Mouse (Mus musculus) 3134 (cell line): ENCODE results near the gene Dcpp2.
"Not testable (repeated sequence)": the region's sequence is repeated elsewhere in the genome, so short reads cannot be mapped to it uniquely, and the experiment has no call there.

ENCODE experiments used
- DNase-seq: peaks from one replicate; pipeline ENCODE4 v3.0.0-alpha.2; 2011; ENCODE audit warnings: low spot score; ENCODE audit not compliant: insufficient read length; ENCODE audit errors: extremely low read depth

Gene Dcpp2

GRCm38 (mm10) chr17:23880576-23880975, at the start of gene Dcpp2, which contains the start of gene Dcpp1:
Gene Dcpp2 (plus strand): TSS chr17:23880880.
Gene Dcpp1 (plus strand): TSS chr17:23880876.
- not testable (repeated sequence) for DNase-seq

- no peak for DNase-seq
Observed at GRCm38 (mm10) chr17:23831201-23831600, 49.5 kb upstream of the Dcpp2 start.

GRCm38 (mm10) chr17:23836006-23836575, 44.6 kb upstream of the Dcpp2 start, which contains the start of gene Prss33:
Gene Prss33 (minus strand): TSS chr17:23836056.
- no peak for DNase-seq

GRCm38 (mm10) chr17:23841145-23841544, 39.5 kb upstream of the Dcpp2 start:
- DNase-seq: no peak

GRCm38 (mm10) chr17:23843141-23843811, 37.4 kb upstream of the Dcpp2 start:
- DNase-seq: no peak

- DNase-seq: no peak
Observed at GRCm38 (mm10) chr17:23843812-23844273, 36.8 kb upstream of the Dcpp2 start, which contains the start of the genes Prss32 and Prss41. Gene Prss32 (plus strand): TSS chr17:23843855. Gene Prss41 (minus strand): TSS chr17:23844172.

DNA sequence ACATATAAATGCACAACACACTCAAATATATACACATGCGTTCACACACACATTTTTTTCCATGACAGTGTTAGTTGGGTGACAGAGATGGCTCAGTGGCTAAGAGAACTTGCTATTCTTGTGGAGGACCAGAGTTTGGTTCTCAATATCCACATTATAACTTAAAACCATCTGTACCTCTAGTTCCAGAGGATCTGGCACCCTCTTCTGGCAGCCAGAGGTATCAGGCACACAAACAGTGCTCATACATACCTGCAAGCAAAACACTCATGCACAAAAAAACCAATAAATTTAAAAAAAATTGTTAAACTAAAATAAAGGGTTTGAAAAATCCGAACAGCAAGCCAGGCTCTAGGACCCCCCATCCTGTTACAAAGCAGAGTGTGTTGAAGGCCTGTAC, 30.7 kb upstream of the Dcpp2 start:
- no peak for DNase-seq

DNA sequence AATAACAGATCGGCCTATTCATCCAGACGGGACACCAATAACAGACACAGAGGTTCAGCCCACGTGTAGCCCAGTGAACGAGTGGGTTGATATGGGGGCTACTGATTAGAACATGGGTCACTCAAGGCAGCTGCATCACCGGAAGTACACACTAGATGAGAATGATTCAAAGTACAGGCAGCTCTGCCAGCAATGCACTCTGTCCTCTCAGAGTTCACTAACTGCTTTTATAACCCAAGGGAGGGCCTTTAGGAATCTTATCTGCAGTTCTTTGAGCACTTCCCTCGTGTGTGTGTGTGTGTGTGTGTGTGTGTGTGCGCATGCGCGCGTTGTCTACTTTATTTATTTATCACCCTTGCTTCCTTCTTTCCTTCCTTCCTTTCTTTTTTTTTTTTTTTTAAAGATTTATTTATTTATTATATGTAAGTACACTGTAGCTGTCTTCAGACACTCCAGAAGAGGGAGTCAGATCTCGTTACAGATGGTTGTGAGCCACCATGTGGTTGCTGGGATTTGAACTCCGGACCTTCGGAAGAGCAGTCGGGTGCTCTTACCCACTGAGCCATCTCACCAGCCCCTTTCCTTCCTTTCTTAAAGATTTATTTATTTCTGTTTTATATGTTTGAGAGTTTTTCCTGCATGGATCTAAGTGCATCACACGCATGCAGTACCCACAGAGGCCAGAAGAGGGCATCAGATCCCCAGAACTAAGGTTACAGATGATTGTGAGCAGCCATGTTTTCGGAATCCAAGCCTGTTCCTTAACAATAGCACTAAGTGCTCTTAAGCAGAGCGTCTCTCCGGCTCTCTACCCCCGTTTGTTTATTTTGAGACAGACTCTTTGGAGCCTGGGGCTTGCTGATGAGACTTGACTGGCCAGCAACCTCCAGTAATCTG, 29.6 kb upstream of the Dcpp2 start:
- DNase-seq: peak; percentile 55

- peak; percentile 50 for DNase-seq
Observed at GRCm38 (mm10) chr17:23853292-23853691, 27.4 kb upstream of the Dcpp2 start.

GRCm38 (mm10) chr17:23854229-23854765, 26.4 kb upstream of the Dcpp2 start:
- DNase-seq: peak; percentile 58

- DNase-seq: peak; percentile 59
Observed at GRCm38 (mm10) chr17:23857193-23857592, 23.5 kb upstream of the Dcpp2 start.

DNA sequence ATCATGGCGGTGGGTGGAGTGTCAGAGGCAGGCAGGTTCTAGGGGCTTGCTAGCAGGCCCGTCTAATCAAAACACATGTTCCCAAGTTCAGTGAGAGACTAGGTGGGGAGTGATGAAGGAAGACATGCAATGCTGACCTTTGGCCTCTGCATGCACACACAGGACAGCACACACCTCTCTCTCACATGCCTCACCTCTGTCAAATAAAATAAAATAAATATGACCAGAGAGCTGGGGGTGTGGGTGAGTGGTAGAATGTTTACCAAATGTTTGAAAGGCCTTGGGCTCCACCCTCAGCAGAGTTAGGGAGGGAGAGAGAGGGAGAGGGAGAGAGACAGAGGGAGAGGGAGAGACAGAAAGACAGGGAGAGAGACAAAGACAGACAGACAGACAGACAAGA, 22.8 kb upstream of the Dcpp2 start:
- no peak for DNase-seq

DNA sequence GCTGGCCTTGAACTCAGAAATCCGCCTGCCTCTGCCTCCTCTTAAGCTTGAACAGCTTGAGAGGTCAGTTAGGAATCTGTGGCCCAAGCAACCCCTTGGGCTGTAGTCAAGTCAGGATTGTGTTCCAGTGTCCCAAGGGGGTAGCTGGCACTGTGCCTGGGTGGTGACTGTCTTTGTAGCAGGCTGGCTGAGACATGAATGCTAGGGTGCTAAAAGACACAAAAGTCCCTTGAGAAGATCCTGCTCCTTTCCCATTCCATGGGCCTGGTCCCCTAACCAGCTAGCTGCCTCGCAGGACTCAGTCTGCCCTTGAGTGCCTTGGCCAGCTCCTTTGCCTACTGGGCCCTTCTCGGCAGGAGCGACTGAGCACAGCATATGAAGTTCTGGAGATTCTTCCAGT, 17.8 kb upstream of the Dcpp2 start:
- no peak for DNase-seq

DNA sequence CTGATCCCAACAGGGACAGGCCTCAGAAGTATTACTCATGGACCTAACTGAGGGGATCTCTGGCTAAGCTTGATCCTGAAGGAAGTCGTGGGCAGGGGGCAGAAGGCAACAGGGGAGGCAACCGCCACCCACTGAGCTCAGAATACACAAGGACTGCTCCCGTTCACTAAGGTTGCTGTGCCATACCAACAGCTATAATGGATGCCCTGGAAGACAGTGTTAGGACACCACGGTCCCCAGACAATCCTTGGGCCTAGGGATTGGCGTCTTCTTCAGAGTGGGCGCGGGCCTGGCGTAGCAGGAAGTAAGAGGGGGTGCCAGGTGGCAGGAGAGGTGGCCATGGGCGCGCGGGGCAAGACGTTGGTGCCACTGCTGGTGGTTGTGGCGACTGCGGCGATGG, 12.9 kb upstream of the Dcpp2 start, which contains the start of gene Prss21:
TSS of gene Prss21 (plus strand) at position 301 of the 400 bp plus-strand sequence.
- DNase-seq: no peak

GRCm38 (mm10) chr17:23868513-23868912, 12.2 kb upstream of the Dcpp2 start:
- no peak for DNase-seq

- DNase-seq: peak; percentile 44
Observed at GRCm38 (mm10) chr17:23873884-23874856, 6.5 kb upstream of the Dcpp2 start.

DNA sequence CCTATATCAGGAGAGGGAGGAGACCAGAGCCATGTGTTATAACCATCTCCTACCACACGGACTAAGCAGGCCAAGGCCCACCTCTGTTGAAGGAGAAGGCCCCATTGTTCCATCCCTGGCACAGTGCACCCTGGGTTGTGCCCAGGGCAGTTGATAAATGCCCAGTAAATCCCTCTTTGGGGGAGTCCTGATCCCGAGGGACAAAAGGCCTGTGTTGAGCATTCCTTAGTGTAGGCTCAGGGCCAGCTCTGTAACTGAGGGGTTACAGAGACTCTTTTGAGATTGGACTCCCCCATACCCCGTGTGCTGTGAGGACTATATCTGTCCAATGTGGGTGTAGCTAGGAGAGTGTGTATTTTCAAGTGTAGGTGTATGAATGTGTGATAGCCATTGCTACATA, 3.9 kb upstream of the Dcpp2 start:
- no peak for DNase-seq

GRCm38 (mm10) chr17:23877166-23877565, 3.5 kb upstream of the Dcpp2 start:
- no peak for DNase-seq

GRCm38 (mm10) chr17:23917158-23917557, 36.5 kb downstream of the Dcpp2 start, which contains the start of gene Dcpp3:
Gene Dcpp3 (plus strand): TSS chr17:23917458.
- DNase-seq: not testable (repeated sequence)
